Mouse (Mus musculus): ENCODE data around the gene Ppp4c. TPM values are rescaled to one million over a fixed set of nuclear protein-coding genes. Genes with fewer than 3 reads are reported as not detected.

The Ppp4c gene
- polyA plus RNA-seq, 1 experiment, result 46.4 TPM

GRCm38 (mm10) chr7:126809723-126810369 lies 17.6 kb upstream of the Ppp4c start:
- H3K4me3 ChIP-seq (ENCODE audit: insufficient read depth, low read depth, low read length), result no peak overlapping the region
- no peak overlapping the region for H3K27ac ChIP-seq (replicated peaks; ENCODE audit: low read depth, low read length)
- H3K4me1 ChIP-seq (ENCODE audit: control insufficient read depth, insufficient read depth, insufficient read length, low read length), result peaks cover 10% of the 10 kb centered on the region

- H3K27ac ChIP-seq (replicated peaks; ENCODE audit: low read depth, low read length), result peak overlapping the region; percentile 30
- peaks cover 9% of the 10 kb centered on the region for H3K4me1 ChIP-seq (ENCODE audit: control insufficient read depth, insufficient read depth, insufficient read length, low read length)
- peak overlapping the region; percentile 62 for H3K4me3 ChIP-seq (ENCODE audit: insufficient read depth, low read depth, low read length)
These were observed 16.6 kb upstream of the Ppp4c start for GRCm38 (mm10) chr7:126808703-126809455.

- no peak overlapping the region for H3K4me3 ChIP-seq (ENCODE audit: insufficient read depth, low read depth, low read length)
- H3K4me1 ChIP-seq (ENCODE audit: control insufficient read depth, insufficient read depth, insufficient read length, low read length), result 0 out of 2 replicates have a peak, but pooled peaks cover 5% of the 10 kb centered on the region
- no peak overlapping the region for H3K27ac ChIP-seq (replicated peaks; ENCODE audit: low read depth, low read length)
These were observed 15.1 kb upstream of the Ppp4c start for GRCm38 (mm10) chr7:126807405-126807804.

GRCm38 (mm10) chr7:126806956-126807355 lies 14.7 kb upstream of the Ppp4c start:
- Histone ChIP-seq H3K4me3 (ENCODE audit: insufficient read depth, low read depth, low read length) (no peak overlapping the region), H3K27ac (replicated peaks; ENCODE audit: low read depth, low read length) (no peak overlapping the region), H3K4me1 (ENCODE audit: control insufficient read depth, insufficient read depth, insufficient read length, low read length) (0 out of 2 replicates have a peak, but pooled peaks cover 5% of the 10 kb centered on the region)

- no peak overlapping the region for H3K4me3 ChIP-seq (ENCODE audit: insufficient read depth, low read depth, low read length)
- no peak overlapping the region for H3K27ac ChIP-seq (replicated peaks; ENCODE audit: low read depth, low read length)
These were observed 11.5 kb upstream of the Ppp4c start for GRCm38 (mm10) chr7:126803751-126804150.

GRCm38 (mm10) chr7:126803181-126803580 lies 10.9 kb upstream of the Ppp4c start:
- Histone ChIP-seq H3K4me3 (ENCODE audit: insufficient read depth, low read depth, low read length) (no peak overlapping the region), H3K27ac (replicated peaks; ENCODE audit: low read depth, low read length) (no peak overlapping the region), H3K4me1 (ENCODE audit: control insufficient read depth, insufficient read depth, insufficient read length, low read length) (0 out of 2 replicates have a peak, but pooled peaks cover 5% of the 10 kb centered on the region)

More at GRCm38 (mm10) chr7:126803751-126804150, 11.5 kb upstream of the Ppp4c start:
- H3K4me1 ChIP-seq (ENCODE audit: control insufficient read depth, insufficient read depth, insufficient read length, low read length), result 0 out of 2 replicates have a peak, but pooled peaks cover 5% of the 10 kb centered on the region

GRCm38 (mm10) chr7:126802134-126802889 lies 10.0 kb upstream of the Ppp4c start:
- H3K4me3 ChIP-seq (ENCODE audit: insufficient read depth, low read depth, low read length), result no peak overlapping the region
- no peak overlapping the region for H3K27ac ChIP-seq (replicated peaks; ENCODE audit: low read depth, low read length)
- H3K4me1 ChIP-seq (ENCODE audit: control insufficient read depth, insufficient read depth, insufficient read length, low read length), result no peaks in the 10 kb centered on the region

- H3K4me3 ChIP-seq (ENCODE audit: insufficient read depth, low read depth, low read length), result no peak overlapping the region
- no peak overlapping the region for H3K27ac ChIP-seq (replicated peaks; ENCODE audit: low read depth, low read length)
- H3K4me1 ChIP-seq (ENCODE audit: control insufficient read depth, insufficient read depth, insufficient read length, low read length), result no peaks in the 10 kb centered on the region; the same call in 1 of the 2 replicates
These were observed 8.7 kb upstream of the Ppp4c start for GRCm38 (mm10) chr7:126801057-126801422.

- Histone ChIP-seq H3K4me3 (ENCODE audit: insufficient read depth, low read depth, low read length) (peak overlapping the region; percentile 63), H3K27ac (replicated peaks; ENCODE audit: low read depth, low read length) (peak overlapping the region; percentile 96), H3K4me1 (ENCODE audit: control insufficient read depth, insufficient read depth, insufficient read length, low read length) (no peaks in the 10 kb centered on the region; the same call in 1 of the 2 replicates)
These were observed 8.2 kb upstream of the Ppp4c start for GRCm38 (mm10) chr7:126800269-126801056.

- Histone ChIP-seq H3K27ac (replicated peaks; ENCODE audit: low read depth, low read length) (peak overlapping the region; percentile 96), H3K4me1 (ENCODE audit: control insufficient read depth, insufficient read depth, insufficient read length, low read length) (no peaks in the 10 kb centered on the region; the same call in 1 of the 2 replicates), H3K4me3 (ENCODE audit: insufficient read depth, low read depth, low read length) (peak overlapping the region; percentile 63)
These were observed 7.4 kb upstream of the Ppp4c start for GRCm38 (mm10) chr7:126799468-126800268.

- H3K4me3 ChIP-seq (ENCODE audit: insufficient read depth, low read depth, low read length), result peak overlapping the region; percentile 90
- peak overlapping the region; percentile 97 for H3K27ac ChIP-seq (replicated peaks; ENCODE audit: low read depth, low read length)
- H3K4me1 ChIP-seq (ENCODE audit: control insufficient read depth, insufficient read depth, insufficient read length, low read length), result no peaks in the 10 kb centered on the region; the same call in 1 of the 2 replicates
These were observed 6.8 kb upstream of the Ppp4c start for GRCm38 (mm10) chr7:126799050-126799467.

- no peaks in the 10 kb centered on the region; the same call in 1 of the 2 replicates for H3K4me1 ChIP-seq (ENCODE audit: control insufficient read depth, insufficient read depth, insufficient read length, low read length)
These were observed 6.1 kb upstream of the Ppp4c start for GRCm38 (mm10) chr7:126798127-126799049.

More at GRCm38 (mm10) chr7:126798127-126799049, 6.1 kb upstream of the Ppp4c start:
- Histone ChIP-seq H3K4me3 (ENCODE audit: insufficient read depth, low read depth, low read length) (peak overlapping the region; percentile 90), H3K27ac (replicated peaks; ENCODE audit: low read depth, low read length) (peak overlapping the region; percentile 97)
